Mouse (Mus musculus) intestine, embryonic 16.5 days (tissue): ENCODE data around the gene Tmem254a. TPM values are rescaled to one million over a fixed set of nuclear protein-coding genes. Genes with fewer than 3 reads are reported as not detected.
"Not testable (repeated sequence)": the region's sequence is repeated elsewhere in the genome, so short reads cannot be mapped to it uniquely, and the experiment has no call there.

ENCODE experiments used
- ATAC-seq: fragments of 200-750 bp; cut with Nextera tagmentation; 2 replicates; pipeline ENCODE4 v1.8.0; 2017; ENCODE audit warnings: moderate TSS enrichment, moderate library complexity
- H3K27ac ChIP-seq: fragments of 300-500 bp; sonication (generic); 2 replicates; pipeline ENCODE4 v1.5.1; 2014; ENCODE audit warnings: mild to moderate bottlenecking, low read length
- H3K27me3 ChIP-seq: fragments of 300-500 bp; sonication (generic); replicated peaks from 2 replicates; pipeline ENCODE4 v1.6.1; 2014; ENCODE audit warnings: low read length, control low read depth, mixed read lengths; ENCODE audit not compliant: control insufficient read depth, insufficient read depth
- H3K36me3 ChIP-seq: fragments of 300-500 bp; sonication (generic); 2 replicates; pipeline ENCODE4 v1.6.1; 2014; ENCODE audit warnings: low read length, control low read depth; ENCODE audit not compliant: control insufficient read depth, insufficient read depth
- H3K4me1 ChIP-seq: fragments of 300-500 bp; sonication (generic); 2 replicates; pipeline ENCODE4 v1.6.1; 2014; ENCODE audit warnings: low read length, control low read depth, mixed read lengths; ENCODE audit not compliant: control insufficient read depth, insufficient read depth
- H3K4me2 ChIP-seq: fragments of 300-500 bp; sonication (generic); 2 replicates; pipeline ENCODE4 v1.6.1; 2014; ENCODE audit warnings: low read depth, low read length, control low read depth
- H3K4me3 ChIP-seq: fragments of 300-500 bp; sonication (generic); 2 replicates; pipeline ENCODE4 v1.5.1; 2014; ENCODE audit warnings: mild to moderate bottlenecking, low read length
- H3K9ac ChIP-seq: fragments of 300-500 bp; sonication (generic); 2 replicates; pipeline ENCODE4 v1.6.1; 2014; ENCODE audit warnings: low read depth, low read length
- H3K9me3 ChIP-seq: fragments of 300-500 bp; sonication (generic); 2 replicates; pipeline ENCODE4 v1.6.1; 2016; ENCODE audit warnings: low read length, control low read depth; ENCODE audit not compliant: control insufficient read depth
- WGBS: fragments of 180-500 bp; shearing (Covaris S2); extraction: QIAGEN DNeasy Blood & Tissue Kit; methylation state at CpG from one replicate; pipeline ENCODE4 v1.1.7; 2014; 5-methylcytosine and 5-hydroxymethylcytosine counted together
- polyA plus RNA-seq: library from polyadenylated mRNA; unstranded; fragments of >200 nt; fragmentation: Nextera tagmentation; extraction: Ambion mirVana; gene quantifications from 2 replicates; pipeline ENCODE4 v1.2.1, GENCODE M21; 2015

Gene Tmem254a
- 5.2 and 5.9 TPM in 2 replicates for polyA plus RNA-seq

GRCm38 (mm10) chr14:25927562-25927881, at the start of gene Tmem254a:
Gene Tmem254a, minus strand, starts transcription at chr14:25927672.
- not testable (repeated sequence) for H3K9ac ChIP-seq, H3K36me3 ChIP-seq, H3K9me3 ChIP-seq, H3K27ac ChIP-seq, H3K4me2 ChIP-seq, H3K4me3 ChIP-seq, H3K4me1 ChIP-seq, H3K27me3 ChIP-seq
- no CpG with 5 or more reads among the region's 10 CpGs for WGBS
- ATAC-seq, result peak; percentile 92

- no CpG with 5 or more reads among the region's 3 CpGs for WGBS
- not testable (repeated sequence) for H3K9me3 ChIP-seq
- peak; percentile 53; the same call in 1 of the 2 replicates for ATAC-seq
Observed at GRCm38 (mm10) chr14:25957861-25958260, 30.4 kb upstream of the Tmem254a start.

GRCm38 (mm10) chr14:25938004-25938403, 10.5 kb upstream of the Tmem254a start, which contains the start of gene Cphx1:
Gene Cphx1, plus strand, starts transcription at chr14:25938304.
- no CpG with 5 or more reads among the region's 8 CpGs for WGBS
- not testable (repeated sequence) for H3K9ac ChIP-seq, H3K4me3 ChIP-seq, H3K27ac ChIP-seq, ATAC-seq, H3K36me3 ChIP-seq, H3K9me3 ChIP-seq, H3K4me1 ChIP-seq, H3K4me2 ChIP-seq, H3K27me3 ChIP-seq

More at GRCm38 (mm10) chr14:25957861-25958260, 30.4 kb upstream of the Tmem254a start:
- not testable (repeated sequence) for H3K27me3 ChIP-seq, H3K36me3 ChIP-seq, H3K4me1 ChIP-seq, H3K9ac ChIP-seq, H3K4me3 ChIP-seq, H3K27ac ChIP-seq, H3K4me2 ChIP-seq

GRCm38 (mm10) chr14:25936867-25937630, 9.6 kb upstream of the Tmem254a start:
- not testable (repeated sequence) for H3K9ac ChIP-seq, H3K4me3 ChIP-seq, H3K27me3 ChIP-seq, H3K9me3 ChIP-seq, H3K4me1 ChIP-seq, H3K27ac ChIP-seq, H3K4me2 ChIP-seq, H3K36me3 ChIP-seq
- peak; percentile 96 for ATAC-seq
- no CpG with 5 or more reads among the region's 5 CpGs for WGBS

GRCm38 (mm10) chr14:25926814-25927561, 484 bp downstream of the Tmem254a start:
- H3K4me1 ChIP-seq, H3K27ac ChIP-seq, H3K4me2 ChIP-seq, H3K9me3 ChIP-seq, H3K27me3 ChIP-seq, H3K4me3 ChIP-seq, H3K36me3 ChIP-seq, H3K9ac ChIP-seq: not testable (repeated sequence)
- WGBS, result no CpG with 5 or more reads among the region's 44 CpGs
- ATAC-seq, result peak; percentile 97

GRCm38 (mm10) chr14:25918427-25919170, 8.9 kb downstream of the Tmem254a start:
- WGBS, result no CpG with 5 or more reads among the region's 5 CpGs
- H3K4me3 ChIP-seq, result not testable (repeated sequence)

GRCm38 (mm10) chr14:25908976-25909375, 18.5 kb downstream of the Tmem254a start:
- not testable (repeated sequence) for H3K27me3 ChIP-seq, ATAC-seq, H3K27ac ChIP-seq, H3K9me3 ChIP-seq, H3K9ac ChIP-seq, H3K4me2 ChIP-seq, H3K4me1 ChIP-seq, H3K4me3 ChIP-seq, H3K36me3 ChIP-seq
- WGBS, result no CpG with 5 or more reads among the region's 8 CpGs

More at GRCm38 (mm10) chr14:25918427-25919170, 8.9 kb downstream of the Tmem254a start:
- H3K4me1 ChIP-seq, H3K36me3 ChIP-seq, H3K9ac ChIP-seq, H3K27me3 ChIP-seq, H3K27ac ChIP-seq, ATAC-seq, H3K9me3 ChIP-seq, H3K4me2 ChIP-seq: not testable (repeated sequence)

GRCm38 (mm10) chr14:25907272-25907671, 20.2 kb downstream of the Tmem254a start:
- H3K27me3 ChIP-seq, H3K9me3 ChIP-seq, H3K4me3 ChIP-seq, H3K27ac ChIP-seq, ATAC-seq, H3K9ac ChIP-seq, H3K36me3 ChIP-seq, H3K4me2 ChIP-seq, H3K4me1 ChIP-seq: not testable (repeated sequence)
- WGBS, result no CpG with 5 or more reads among the region's 9 CpGs

GRCm38 (mm10) chr14:25905243-25905642, 22.2 kb downstream of the Tmem254a start:
- not testable (repeated sequence) for H3K9ac ChIP-seq, H3K4me2 ChIP-seq, H3K4me1 ChIP-seq, H3K4me3 ChIP-seq, H3K27me3 ChIP-seq, H3K36me3 ChIP-seq, ATAC-seq, H3K27ac ChIP-seq, H3K9me3 ChIP-seq
- WGBS, result no CpG with 5 or more reads among the region's 5 CpGs
